Mouse (Mus musculus) heart, embryonic 16.5 days (tissue): ENCODE data around the gene Hectd4. TPM values are rescaled to one million over a fixed set of nuclear protein-coding genes. Genes with fewer than 3 reads are reported as not detected.

Source experiments
- ATAC-seq: fragments of 200-750 bp; cut with Nextera tagmentation; replicated peaks from 2 replicates; pipeline ENCODE4 v1.8.0; 2017; ENCODE audit warnings: moderate number of reproducible peaks; ENCODE audit not compliant: insufficient read depth, low FRiP score; ENCODE audit errors: extremely low read depth
- H3K27ac ChIP-seq: fragments of 300-500 bp; sonication (generic); 2 replicates; pipeline ENCODE4 v1.5.1; 2014; ENCODE audit warnings: mild to moderate bottlenecking, low read length, control low read depth, moderate library complexity
- H3K27me3 ChIP-seq: fragments of 300-500 bp; sonication (generic); 2 replicates; pipeline ENCODE4 v1.6.1; 2014; ENCODE audit warnings: low read length, mixed read lengths; ENCODE audit not compliant: control insufficient read depth, insufficient read depth
- H3K36me3 ChIP-seq: fragments of 300-500 bp; sonication (generic); 2 replicates; pipeline ENCODE4 v1.6.1; 2014; ENCODE audit not compliant: control insufficient read depth, insufficient read depth
- H3K4me1 ChIP-seq: fragments of 300-500 bp; sonication (generic); 2 replicates; pipeline ENCODE4 v1.6.1; 2014; ENCODE audit warnings: low read length, mixed read lengths; ENCODE audit not compliant: control insufficient read depth, insufficient read depth
- H3K4me2 ChIP-seq: fragments of 300-500 bp; sonication (generic); 2 replicates; pipeline ENCODE4 v1.6.1; 2014; ENCODE audit warnings: low read depth, mild to moderate bottlenecking, control low read depth, low read length
- H3K4me3 ChIP-seq: fragments of 300-500 bp; sonication (generic); 2 replicates; pipeline ENCODE4 v1.5.1; 2014; ENCODE audit warnings: mild to moderate bottlenecking, control low read depth, low read length
- H3K9ac ChIP-seq: fragments of 300-500 bp; sonication (generic); 2 replicates; pipeline ENCODE4 v1.6.1; 2014; ENCODE audit warnings: low read length, control low read depth
- H3K9me3 ChIP-seq: fragments of 300-500 bp; sonication (generic); replicated peaks from 2 replicates; pipeline ENCODE4 v1.6.1; 2016; ENCODE audit warnings: low read length; ENCODE audit not compliant: control insufficient read depth
- WGBS: fragments of 180-500 bp; shearing (Covaris S2); extraction: QIAGEN DNeasy Blood & Tissue Kit; methylation state at CpG from one replicate; pipeline ENCODE4 v1.1.7; 2014; 5-methylcytosine and 5-hydroxymethylcytosine counted together
- polyA plus RNA-seq: library from polyadenylated mRNA; unstranded; fragments of >200 nt; fragmentation: Nextera tagmentation; extraction: Ambion mirVana; gene quantifications from 2 replicates; pipeline ENCODE4 v1.2.1, GENCODE M21; 2015

Gene Hectd4
- polyA plus RNA-seq, 1 experiment from 2014 or later = 2.6 TPM

DNA sequence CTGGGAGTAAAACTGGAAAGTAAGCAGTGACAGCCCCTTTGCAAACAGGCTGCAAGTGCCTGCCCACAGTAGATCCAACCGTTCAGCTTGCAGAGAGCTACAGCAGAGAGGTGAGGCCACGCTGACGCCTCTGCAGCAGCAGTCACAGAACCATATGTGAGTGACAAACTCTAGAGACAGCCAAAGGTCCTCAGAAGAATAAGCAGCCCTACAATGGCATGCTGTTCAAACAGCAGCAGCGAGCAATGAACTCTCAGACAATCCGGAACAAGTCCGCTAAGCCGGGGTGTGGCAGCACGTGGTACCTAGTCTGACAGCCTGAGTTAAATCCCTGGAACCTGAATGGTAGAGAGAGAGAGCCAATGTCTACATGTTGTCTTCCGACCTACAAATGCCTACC lies 30.8 kb upstream of the Hectd4 start:
- no peak for ATAC-seq
- H3K36me3 ChIP-seq = no peaks in the 10 kb centered on the region
- H3K4me1 ChIP-seq = peaks cover 61% of the 10 kb centered on the region
- 58% methylated on average over 9 of the region's 9 CpGs for WGBS
- no peak overlapping the region for H3K4me3 ChIP-seq
- no peak overlapping the region; the same call in 1 of the 2 replicates for H3K9ac ChIP-seq
- peak overlapping the region; percentile 40; the same call in 1 of the 2 replicates for H3K4me2 ChIP-seq
- no peaks in the 10 kb centered on the region for H3K27me3 ChIP-seq
- H3K9me3 ChIP-seq = no peaks in the 10 kb centered on the region
- H3K27ac ChIP-seq = no peak overlapping the region

DNA sequence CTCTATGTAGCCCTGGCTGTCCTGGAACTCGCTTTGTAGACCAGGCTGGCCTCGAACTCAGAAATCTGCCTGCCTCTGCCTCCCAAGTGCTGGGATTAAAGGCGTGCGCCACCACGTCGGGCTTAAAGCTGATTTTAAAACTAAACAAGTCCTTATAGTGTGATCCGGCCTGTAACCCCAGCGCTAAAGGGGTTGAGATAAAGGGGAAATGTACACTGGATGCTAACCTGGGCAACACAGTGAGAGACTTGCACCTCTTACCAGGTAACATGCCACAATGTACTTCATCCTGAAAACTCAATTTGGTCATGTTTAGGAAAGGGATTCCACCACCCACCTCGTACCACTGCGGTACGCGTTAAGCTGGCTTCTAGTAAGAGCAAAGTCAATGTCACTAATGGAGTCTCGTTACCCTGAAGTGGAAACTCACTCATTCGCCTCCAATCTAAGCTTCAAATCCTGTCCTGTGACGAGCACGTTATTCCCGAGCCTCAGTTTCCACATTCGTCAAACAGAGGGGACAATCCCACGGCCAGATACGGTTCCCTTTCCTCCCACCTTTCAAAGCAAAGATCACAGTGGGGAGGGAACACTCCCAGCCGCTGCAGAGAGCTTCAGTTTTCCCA lies 29.7 kb upstream of the Hectd4 start:
- Histone ChIP-seq H3K9me3 (no peaks in the 10 kb centered on the region), H3K4me1 (peaks cover 50% of the 10 kb centered on the region), H3K4me3 (peak overlapping the region; percentile 90), H3K27me3 (no peaks in the 10 kb centered on the region), H3K9ac (peak overlapping the region; percentile 98), H3K36me3 (no peaks in the 10 kb centered on the region), H3K27ac (peak overlapping the region; percentile 92), H3K4me2 (peak overlapping the region; percentile 78)
- no peak for ATAC-seq
- 24% methylated on average over 21 of the region's 21 CpGs for WGBS

- peak within 1 kb of the TSS; percentile 92 for H3K27ac ChIP-seq
- H3K4me3 ChIP-seq = peak within 1 kb of the TSS; percentile 90
- H3K4me2 ChIP-seq = peak within 1 kb of the TSS; percentile 84
- WGBS = under 1% methylated on average over 76 of the region's 98 CpGs
- no peaks in the 10 kb centered on the region for H3K27me3 ChIP-seq
- no peaks in the 10 kb centered on the region for H3K9me3 ChIP-seq
- peaks cover 43% of the 10 kb centered on the region for H3K4me1 ChIP-seq
- no peaks in the 10 kb centered on the region for H3K36me3 ChIP-seq
- peak; percentile 96 for ATAC-seq
- H3K9ac ChIP-seq = peak within 1 kb of the TSS; percentile 98
Observed at GRCm38 (mm10) chr5:121190836-121191583, 29.0 kb upstream of the Hectd4 start, which contains the start of gene Ptpn11. TSS of gene Ptpn11 (minus strand) at chr5:121191397.

DNA sequence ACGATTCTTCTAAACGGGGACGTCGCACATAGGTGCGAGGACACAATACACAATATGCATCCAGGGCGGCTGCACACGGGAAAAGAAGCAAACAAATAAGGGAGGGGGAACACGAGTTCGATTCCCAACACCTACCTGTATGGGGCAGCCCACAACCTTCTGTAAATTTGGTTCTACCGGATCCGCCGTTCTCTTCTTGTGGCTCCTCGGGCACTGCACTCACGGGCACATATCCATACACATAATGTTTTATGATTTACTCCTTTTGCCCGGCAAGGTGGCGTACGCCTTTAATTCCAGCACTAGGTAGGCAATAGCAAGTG lies 28.5 kb upstream of the Hectd4 start:
- 0 out of 2 replicates have a peak, but pooled peaks have one; percentile 0 for ATAC-seq
- Histone ChIP-seq H3K27ac (peak overlapping the region; percentile 92), H3K4me3 (peak overlapping the region; percentile 90), H3K9me3 (no peaks in the 10 kb centered on the region), H3K27me3 (no peaks in the 10 kb centered on the region), H3K36me3 (no peaks in the 10 kb centered on the region), H3K9ac (peak overlapping the region; percentile 98), H3K4me1 (peaks cover 38% of the 10 kb centered on the region), H3K4me2 (peak overlapping the region; percentile 84)
- WGBS = 7% methylated on average over 17 of the region's 17 CpGs

GRCm38 (mm10) chr5:121194173-121194572 lies 25.8 kb upstream of the Hectd4 start:
- Histone ChIP-seq H3K9me3 (no peaks in the 10 kb centered on the region), H3K4me3 (no peak overlapping the region), H3K9ac (no peak overlapping the region), H3K4me1 (peaks cover 14% of the 10 kb centered on the region), H3K27ac (no peak overlapping the region), H3K4me2 (no peak overlapping the region), H3K27me3 (no peaks in the 10 kb centered on the region), H3K36me3 (no peaks in the 10 kb centered on the region)
- 38% methylated on average over 1 of the region's 1 CpGs for WGBS
- ATAC-seq = no peak

DNA sequence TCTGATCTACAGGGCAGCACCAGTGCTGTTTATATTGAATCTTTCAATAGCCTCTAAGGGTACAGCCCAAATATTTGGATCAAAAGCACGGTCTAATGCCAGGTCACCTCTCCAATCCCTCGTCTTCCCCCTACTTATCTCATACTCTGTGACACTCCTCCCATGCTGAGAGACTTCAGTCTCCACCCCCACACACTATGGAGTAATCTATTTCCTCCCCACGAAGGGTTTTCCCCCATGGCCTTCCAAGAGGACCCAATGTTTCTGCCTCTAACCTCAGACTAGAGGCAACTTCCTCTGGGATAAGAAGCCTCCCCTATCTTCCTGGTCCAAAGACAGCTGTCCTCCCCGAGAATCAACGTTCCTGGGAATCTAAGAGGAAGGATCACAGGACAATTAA lies 23.3 kb upstream of the Hectd4 start:
- H3K9ac ChIP-seq = no peak overlapping the region
- H3K4me1 ChIP-seq = peaks cover 3% of the 10 kb centered on the region
- ATAC-seq = no peak
- no peaks in the 10 kb centered on the region for H3K36me3 ChIP-seq
- no peaks in the 10 kb centered on the region for H3K9me3 ChIP-seq
- no peaks in the 10 kb centered on the region for H3K27me3 ChIP-seq
- no peak overlapping the region for H3K27ac ChIP-seq
- no peak overlapping the region for H3K4me3 ChIP-seq
- WGBS = 35% methylated on average over 5 of the region's 5 CpGs
- no peak overlapping the region for H3K4me2 ChIP-seq

- WGBS = 83% methylated on average over 2 of the region's 2 CpGs
- Histone ChIP-seq H3K27ac (no peak overlapping the region), H3K4me1 (no peaks in the 10 kb centered on the region), H3K9ac (no peak overlapping the region), H3K4me3 (no peak overlapping the region), H3K36me3 (no peaks in the 10 kb centered on the region), H3K9me3 (no peaks in the 10 kb centered on the region), H3K4me2 (no peak overlapping the region), H3K27me3 (no peaks in the 10 kb centered on the region)
- ATAC-seq = no peak
Observed at GRCm38 (mm10) chr5:121197337-121197736, 22.7 kb upstream of the Hectd4 start.

DNA sequence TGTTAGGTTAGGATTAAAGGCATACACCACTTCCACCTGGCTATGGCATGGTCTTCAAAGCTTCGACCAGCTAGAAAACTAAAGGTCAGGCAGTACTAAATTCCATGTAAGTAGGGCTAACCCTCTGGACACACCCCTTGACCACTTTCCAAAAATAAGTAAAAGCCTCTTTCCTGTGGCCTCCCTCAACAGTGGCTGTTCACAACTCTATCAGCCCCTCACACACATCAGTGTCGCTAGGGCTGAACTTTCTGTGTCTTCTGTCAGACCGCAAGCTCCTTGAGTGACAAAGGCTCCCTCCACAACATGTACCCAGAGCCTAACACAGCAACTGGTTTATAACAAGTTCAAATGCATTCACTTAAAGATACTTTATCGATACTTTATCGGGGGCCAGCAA lies 21.6 kb upstream of the Hectd4 start:
- Histone ChIP-seq H3K27ac (no peak overlapping the region), H3K9me3 (no peaks in the 10 kb centered on the region), H3K9ac (no peak overlapping the region), H3K27me3 (no peaks in the 10 kb centered on the region), H3K4me3 (no peak overlapping the region), H3K4me2 (no peak overlapping the region), H3K4me1 (no peaks in the 10 kb centered on the region), H3K36me3 (no peaks in the 10 kb centered on the region)
- ATAC-seq = no peak
- 65% methylated on average over 5 of the region's 5 CpGs for WGBS

- H3K4me1 ChIP-seq = peaks cover 12% of the 10 kb centered on the region
- H3K36me3 ChIP-seq = peaks cover 4% of the 10 kb centered on the region; the same call in 1 of the 2 replicates
- 37% methylated on average over 3 of the region's 3 CpGs for WGBS
- H3K9me3 ChIP-seq = no peaks in the 10 kb centered on the region
- H3K27ac ChIP-seq = no peak overlapping the region
- no peak overlapping the region for H3K4me2 ChIP-seq
- no peak overlapping the region for H3K4me3 ChIP-seq
- no peak for ATAC-seq
- no peak overlapping the region for H3K9ac ChIP-seq
- H3K27me3 ChIP-seq = no peaks in the 10 kb centered on the region
Observed at GRCm38 (mm10) chr5:121201739-121202138, 18.3 kb upstream of the Hectd4 start.
